Comparison of ENCODE assay signal across 10 mouse cellular contexts in the genomic region with DNA sequence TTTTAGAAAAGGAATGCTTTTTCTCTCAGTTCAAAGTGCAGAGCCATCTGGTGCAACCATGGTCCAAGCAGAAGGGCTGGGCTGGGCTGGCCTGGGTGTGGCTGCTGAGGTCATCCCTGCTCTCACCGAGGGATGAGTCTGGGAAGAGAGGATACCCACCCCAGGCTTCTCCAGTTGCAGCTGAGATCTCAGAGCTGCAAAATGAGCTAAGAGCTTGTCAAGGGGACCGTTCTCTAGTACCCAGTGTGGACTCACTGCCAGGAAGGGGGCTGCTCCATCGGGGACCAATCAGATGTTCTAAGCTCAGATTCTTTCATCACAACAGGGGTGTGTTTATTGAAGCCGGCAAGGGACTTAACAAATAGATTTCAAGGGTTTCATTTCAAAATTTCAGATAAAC.
A peak's percentile ranks its signal among the peaks of the same experiment; 100 is the strongest.
DNase-seq lines count a peak whose midpoint lies in the region.
"Had no signal": no experiment of that assay in that cellular context is flagged by ENCODE, and none has a peak within 500 bp of the region (broad histone marks: within the 10 kb centered on the region; RNA-seq: fewer than 3 reads in every experiment).

No protein-coding gene starts in this region.

- peak; percentile 10 for DNase-seq in embryo, embryonic 11 days
- DNase-seq in embryo, embryonic 10 days (ENCODE audit: low spot score): no peak
- peak; percentile 22 for DNase-seq in left cerebral cortex, postnatal 4 days
- no peak for DNase-seq in left cerebral cortex, postnatal 36 days (ENCODE audit: low spot score in 2 of 2)
- peak; percentile 21 to 31 for DNase-seq in cerebellum, postnatal 36 days
- DNase-seq in gastrocnemius, postnatal 14 days: peak; percentile 71
- DNase-seq in spleen, adult 18-20 months: no peak
- no peak for DNase-seq in spleen, postnatal 4 days (ENCODE audit: low spot score in 2 of 2)
- DNase-seq: liver; right cerebral cortex, postnatal 25 days had no signal

- intact Hi-C loops in left cerebral cortex, postnatal 4 days (cut with DNase I): no loop called here
- intact Hi-C loops in left cerebral cortex, postnatal 36 days (cut with DNase I): no loop called here
- intact Hi-C loops in gastrocnemius, postnatal 14 days (cut with DNase I; ENCODE audit: low total_unique reads): no loop called here

Comparison
In these comparisons a context has a peak if more than half of its experiments do, and no peak if none do; other contexts are left out.
1. DNase-seq: peak in embryo, embryonic 11 days (single experiment), left cerebral cortex, postnatal 4 days (single experiment), cerebellum, postnatal 36 days (2 of 2) and gastrocnemius, postnatal 14 days (single experiment); none in embryo, embryonic 10 days (single experiment), left cerebral cortex, postnatal 36 days (0 of 2), spleen, adult 18-20 months (0 of 2) and spleen, postnatal 4 days (0 of 2).